Mouse (Mus musculus): ENCODE data around the gene Tspoap1. TPM values are rescaled to one million over a fixed set of nuclear protein-coding genes. Genes with fewer than 3 reads are reported as not detected.

Gene Tspoap1
- total and polyA plus RNA-seq, 2 experiments from 2014 or later: 20.1 to 199 TPM

GRCm38 (mm10) chr11:87745632-87746555 is 14.4 kb upstream of the Tspoap1 start:
- Histone ChIP-seq H3K9ac (no peak overlapping the region), H3K4me2 (ENCODE audit: low read depth) (no peak overlapping the region), H3K4me1 (ENCODE audit: insufficient read depth) (no peaks in the 10 kb centered on the region), H3K27me3 (ENCODE audit: insufficient read depth, low read length) (no peaks in the 10 kb centered on the region), H3K36me3 (ENCODE audit: insufficient read depth) (peaks cover 23% of the 10 kb centered on the region), H3K9me3 (ENCODE audit: low read length) (no peaks in the 10 kb centered on the region), H3K27ac (ENCODE audit: low read depth, low read length) (no peak overlapping the region), H3K4me3 (ENCODE audit: low read depth, low read length) (no peak overlapping the region)
- no peak for TF ChIP-seq CTCF (IDR thresholded peaks at IDR 0.05; ENCODE audit: low read depth)
- no peak for ATAC-seq
- no peak for DNase-seq
- WGBS: 85% methylated on average over 9 of the region's 9 CpGs

DNA sequence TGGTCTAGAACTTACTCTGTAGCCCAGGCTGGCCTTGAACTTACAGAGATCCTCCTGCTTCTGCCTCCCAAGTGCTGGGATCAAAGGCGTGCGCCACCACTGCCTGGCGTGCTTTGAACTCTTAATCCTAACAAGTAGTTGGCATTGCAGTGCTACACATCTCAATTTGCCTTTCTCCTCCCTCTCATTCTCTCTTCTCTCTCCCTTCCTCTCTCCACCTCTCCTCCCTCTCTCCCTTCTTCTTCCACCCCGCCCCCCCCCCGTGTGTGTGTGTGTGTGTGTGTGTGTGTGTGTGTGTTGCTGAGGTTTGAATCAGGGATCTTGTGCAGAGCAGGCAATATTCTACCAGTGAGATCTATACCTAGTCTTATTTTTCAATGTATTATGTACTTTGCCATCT is 13.0 kb upstream of the Tspoap1 start:
- DNase-seq: no peak
- H3K9me3 ChIP-seq (ENCODE audit: low read length): no peaks in the 10 kb centered on the region
- no peaks in the 10 kb centered on the region for H3K27me3 ChIP-seq (ENCODE audit: insufficient read depth, low read length)
- H3K9ac ChIP-seq: no peak overlapping the region
- H3K4me3 ChIP-seq (ENCODE audit: low read depth, low read length): no peak overlapping the region
- no peak for ATAC-seq
- no peak overlapping the region for H3K4me2 ChIP-seq (ENCODE audit: low read depth)
- H3K4me1 ChIP-seq (ENCODE audit: insufficient read depth): no peaks in the 10 kb centered on the region
- WGBS: 93% methylated on average over 4 of the region's 5 CpGs
- no peak for TF ChIP-seq CTCF (IDR thresholded peaks at IDR 0.05; ENCODE audit: low read depth)
- peaks cover 13% of the 10 kb centered on the region for H3K36me3 ChIP-seq (ENCODE audit: insufficient read depth)
- H3K27ac ChIP-seq (ENCODE audit: low read depth, low read length): no peak overlapping the region

- no peak overlapping the region for H3K4me3 ChIP-seq (ENCODE audit: low read depth, low read length)
- H3K27ac ChIP-seq (ENCODE audit: low read depth, low read length): peak overlapping the region; percentile 29; the same call in 1 of the 2 replicates
- ATAC-seq (peak; percentile 54), DNase-seq (peak; percentile 51)
- no peaks in the 10 kb centered on the region for H3K27me3 ChIP-seq (ENCODE audit: insufficient read depth, low read length)
- H3K4me2 ChIP-seq (ENCODE audit: low read depth): no peak overlapping the region
- TF ChIP-seq CTCF (IDR thresholded peaks at IDR 0.05; ENCODE audit: low read depth): no peak
- H3K4me1 ChIP-seq (ENCODE audit: insufficient read depth): no peaks in the 10 kb centered on the region
- H3K36me3 ChIP-seq (ENCODE audit: insufficient read depth): peaks cover 10% of the 10 kb centered on the region
- 75% methylated on average over 7 of the region's 7 CpGs for WGBS
- no peak overlapping the region for H3K9ac ChIP-seq
- H3K9me3 ChIP-seq (ENCODE audit: low read length): no peaks in the 10 kb centered on the region
Observed at GRCm38 (mm10) chr11:87747716-87748115, 12.6 kb upstream of the Tspoap1 start.

DNA sequence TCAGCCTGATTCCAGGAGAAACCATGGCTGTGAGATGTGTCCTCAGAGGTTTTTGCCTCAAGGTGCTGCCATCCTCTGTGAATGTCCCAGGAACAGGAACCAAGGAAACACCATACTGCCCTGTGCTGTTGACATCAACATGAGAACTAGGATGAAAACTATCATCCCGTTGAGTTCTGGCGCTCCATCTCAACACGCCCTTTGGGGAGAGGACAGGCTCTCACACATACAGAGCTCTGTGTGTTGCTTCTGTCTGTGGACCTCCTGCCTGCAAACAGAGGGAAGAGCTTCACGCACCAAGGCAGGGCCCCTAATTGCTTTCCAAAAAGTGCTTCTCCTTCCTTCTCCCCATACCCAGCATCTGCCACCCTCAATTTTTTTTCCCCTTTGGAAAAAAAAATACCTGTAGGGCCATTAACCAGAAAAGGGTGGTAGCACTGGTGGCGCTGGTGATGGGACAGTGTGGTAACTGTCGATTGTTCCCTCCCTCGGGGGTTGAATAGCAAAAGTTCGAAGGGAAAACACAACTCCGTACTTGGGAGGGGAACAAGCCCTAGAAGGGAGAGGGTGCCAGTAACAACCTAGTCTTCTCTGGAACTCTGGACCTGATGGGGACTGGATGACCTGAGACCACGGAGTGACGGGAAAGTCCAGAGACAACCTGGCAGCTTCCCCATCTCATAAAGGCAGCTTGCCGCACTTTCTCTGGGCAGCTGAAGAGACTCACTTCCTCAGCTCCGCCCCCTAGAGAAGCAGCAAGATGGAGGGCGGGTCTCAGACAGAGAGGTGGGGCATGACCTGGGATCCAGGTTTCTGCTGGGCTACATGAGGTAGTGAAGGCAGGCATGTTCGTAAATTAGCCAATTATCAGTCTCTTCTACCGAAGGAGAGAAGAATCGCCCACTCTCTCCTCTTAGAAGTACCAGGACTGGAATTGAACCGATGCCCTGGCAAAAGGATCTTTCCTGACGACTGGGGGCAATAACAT is 11.9 kb upstream of the Tspoap1 start:
- WGBS: 42% methylated on average over 19 of the region's 19 CpGs
- no peak for DNase-seq
- Histone ChIP-seq H3K27ac (ENCODE audit: low read depth, low read length) (peak overlapping the region; percentile 29; the same call in 1 of the 2 replicates), H3K27me3 (ENCODE audit: insufficient read depth, low read length) (no peaks in the 10 kb centered on the region), H3K4me1 (ENCODE audit: insufficient read depth) (no peaks in the 10 kb centered on the region), H3K9ac (no peak overlapping the region), H3K36me3 (ENCODE audit: insufficient read depth) (peaks cover 9% of the 10 kb centered on the region), H3K9me3 (ENCODE audit: low read length) (no peaks in the 10 kb centered on the region), H3K4me2 (ENCODE audit: low read depth) (no peak overlapping the region), H3K4me3 (ENCODE audit: low read depth, low read length) (no peak overlapping the region)
- no peak for TF ChIP-seq CTCF (IDR thresholded peaks at IDR 0.05; ENCODE audit: low read depth)
- ATAC-seq: no peak

DNA sequence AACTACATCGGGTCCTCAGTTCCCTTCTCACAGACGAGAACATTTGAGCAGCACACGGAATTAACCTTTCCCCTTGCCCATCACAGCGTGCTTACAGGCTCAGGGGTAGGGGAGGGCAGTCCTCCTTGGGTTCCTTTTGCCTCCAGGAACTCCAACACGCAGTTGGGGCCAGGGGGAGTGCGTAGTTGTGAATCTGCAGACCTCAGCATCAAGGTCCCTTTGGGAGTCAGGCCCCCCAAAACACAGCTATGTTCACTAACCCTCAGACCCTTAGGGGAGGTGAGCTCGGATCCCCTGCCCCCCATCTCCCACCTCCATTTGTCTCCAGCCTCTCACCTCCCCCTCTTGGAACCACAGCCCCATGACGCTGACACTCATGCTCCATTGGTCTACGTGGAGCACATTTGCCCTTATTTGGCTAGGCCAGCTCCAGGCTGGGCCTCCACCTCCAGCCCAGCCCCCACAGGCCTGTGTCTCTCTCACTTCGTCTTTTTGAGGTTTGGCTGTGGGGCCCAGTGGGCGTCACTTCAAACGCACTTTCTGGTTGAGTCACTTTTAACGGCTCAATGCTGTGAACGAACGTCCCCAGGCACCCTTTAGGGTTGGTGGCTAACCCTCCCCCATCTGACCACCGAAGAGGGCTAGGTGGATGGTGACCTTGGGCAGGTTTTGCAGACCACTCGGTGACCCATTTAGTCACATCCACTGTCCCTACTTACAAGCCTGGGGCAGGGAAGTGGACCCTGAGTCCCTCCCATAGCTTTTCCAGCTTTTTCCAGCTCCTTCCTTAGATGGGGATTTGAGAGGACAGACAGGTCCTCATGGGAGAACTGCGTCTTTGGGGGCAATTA is 10.9 kb upstream of the Tspoap1 start:
- Histone ChIP-seq H3K9ac (no peak overlapping the region), H3K27ac (ENCODE audit: low read depth, low read length) (no peak overlapping the region), H3K36me3 (ENCODE audit: insufficient read depth) (peaks cover 7% of the 10 kb centered on the region), H3K27me3 (ENCODE audit: insufficient read depth, low read length) (no peaks in the 10 kb centered on the region), H3K4me1 (ENCODE audit: insufficient read depth) (no peaks in the 10 kb centered on the region), H3K4me2 (ENCODE audit: low read depth) (no peak overlapping the region), H3K4me3 (ENCODE audit: low read depth, low read length) (no peak overlapping the region), H3K9me3 (ENCODE audit: low read length) (no peaks in the 10 kb centered on the region)
- DNase-seq (no peak), ATAC-seq (no peak)
- TF ChIP-seq CTCF (IDR thresholded peaks at IDR 0.05; ENCODE audit: low read depth): no peak
- 68% methylated on average over 18 of the region's 18 CpGs for WGBS

GRCm38 (mm10) chr11:87750043-87750421 is 10.3 kb upstream of the Tspoap1 start:
- ATAC-seq: no peak
- no peak for TF ChIP-seq CTCF (IDR thresholded peaks at IDR 0.05; ENCODE audit: low read depth)

More at GRCm38 (mm10) chr11:87750043-87750421, 10.3 kb upstream of the Tspoap1 start:
- Histone ChIP-seq H3K4me1 (ENCODE audit: insufficient read depth) (no peaks in the 10 kb centered on the region), H3K27ac (ENCODE audit: low read depth, low read length) (no peak overlapping the region), H3K4me3 (ENCODE audit: low read depth, low read length) (no peak overlapping the region), H3K27me3 (ENCODE audit: insufficient read depth, low read length) (no peaks in the 10 kb centered on the region), H3K9me3 (ENCODE audit: low read length) (no peaks in the 10 kb centered on the region), H3K4me2 (ENCODE audit: low read depth) (no peak overlapping the region), H3K36me3 (ENCODE audit: insufficient read depth) (peaks cover 1% of the 10 kb centered on the region), H3K9ac (no peak overlapping the region)
- 85% methylated on average over 11 of the region's 11 CpGs for WGBS
- no peak for DNase-seq
